Mouse (Mus musculus) gastrocnemius, postnatal 25 days (tissue): ENCODE measurements at regions not wholly inside any gene's neighbourhood (a gene's known extent, or its start where the extent isn't known, plus 50 kb on each side); places are given as distances from the start of the nearest gene placed in this dataset.

Experiments used
- DNase-seq: peaks from one replicate; pipeline ENCODE4 v3.0.0; 2022

GRCm38 (mm10) chr12:12882931-12883553 lies 58.7 kb downstream of the Mycn start:
- DNase-seq, result no peak

GRCm38 (mm10) chr12:12878031-12878430 lies 63.7 kb downstream of the Mycn start:
- DNase-seq, result no peak

GRCm38 (mm10) chr12:12877539-12877938 lies 64.2 kb downstream of the Mycn start:
- DNase-seq, result no peak

GRCm38 (mm10) chr12:12875976-12876745 lies 65.6 kb downstream of the Mycn start:
- no peak for DNase-seq

DNA sequence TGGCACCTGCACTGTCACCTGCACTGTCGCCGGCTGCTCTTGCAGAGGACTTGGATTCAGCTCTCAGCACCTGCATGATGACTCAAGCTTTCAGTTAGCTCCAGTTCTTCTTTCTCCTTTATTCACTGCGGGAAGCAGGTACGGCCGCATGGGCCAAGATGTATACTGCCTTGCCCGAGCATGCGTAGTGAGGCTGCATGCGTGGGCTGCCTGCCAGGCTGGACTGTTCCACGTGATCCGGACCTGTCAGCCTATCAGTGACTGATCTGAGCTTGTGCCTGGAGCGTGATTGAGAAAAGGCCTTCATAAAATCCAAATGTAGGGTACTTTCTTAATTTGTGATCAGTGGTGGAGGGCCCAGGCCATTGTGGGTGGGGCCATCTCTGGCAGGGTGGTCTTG lies 68.2 kb downstream of the Mycn start:
- DNase-seq, result no peak

DNA sequence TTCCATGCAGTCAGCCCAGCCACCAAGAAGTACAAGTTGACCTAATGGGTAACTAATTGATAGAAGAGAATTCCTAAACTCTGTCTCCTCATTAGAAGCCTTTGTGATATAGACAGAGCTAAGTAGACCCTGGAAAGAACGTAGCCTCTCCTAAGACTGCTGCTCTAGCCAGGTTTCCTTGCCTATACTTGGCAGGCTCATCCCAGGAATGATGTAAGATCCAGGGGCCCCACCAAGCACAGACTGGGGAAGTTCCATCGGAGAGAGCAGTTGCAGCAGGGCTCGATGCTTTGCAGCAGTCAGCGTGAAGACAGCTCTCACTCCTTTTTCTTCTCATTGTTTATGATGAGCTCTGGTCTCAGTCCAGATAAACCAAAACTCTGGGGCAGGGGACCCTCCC lies 68.7 kb downstream of the Mycn start:
- no peak for DNase-seq

- no peak for DNase-seq
Observed at GRCm38 (mm10) chr12:12871272-12871671, 70.4 kb downstream of the Mycn start.

- DNase-seq, result no peak
Observed at GRCm38 (mm10) chr12:12866590-12866989, 75.1 kb downstream of the Mycn start.

- DNase-seq, result no peak
Observed at GRCm38 (mm10) chr12:12850681-12851080, 91.0 kb downstream of the Mycn start.

GRCm38 (mm10) chr12:12846716-12847115 lies 95.0 kb downstream of the Mycn start:
- DNase-seq, result no peak

DNA sequence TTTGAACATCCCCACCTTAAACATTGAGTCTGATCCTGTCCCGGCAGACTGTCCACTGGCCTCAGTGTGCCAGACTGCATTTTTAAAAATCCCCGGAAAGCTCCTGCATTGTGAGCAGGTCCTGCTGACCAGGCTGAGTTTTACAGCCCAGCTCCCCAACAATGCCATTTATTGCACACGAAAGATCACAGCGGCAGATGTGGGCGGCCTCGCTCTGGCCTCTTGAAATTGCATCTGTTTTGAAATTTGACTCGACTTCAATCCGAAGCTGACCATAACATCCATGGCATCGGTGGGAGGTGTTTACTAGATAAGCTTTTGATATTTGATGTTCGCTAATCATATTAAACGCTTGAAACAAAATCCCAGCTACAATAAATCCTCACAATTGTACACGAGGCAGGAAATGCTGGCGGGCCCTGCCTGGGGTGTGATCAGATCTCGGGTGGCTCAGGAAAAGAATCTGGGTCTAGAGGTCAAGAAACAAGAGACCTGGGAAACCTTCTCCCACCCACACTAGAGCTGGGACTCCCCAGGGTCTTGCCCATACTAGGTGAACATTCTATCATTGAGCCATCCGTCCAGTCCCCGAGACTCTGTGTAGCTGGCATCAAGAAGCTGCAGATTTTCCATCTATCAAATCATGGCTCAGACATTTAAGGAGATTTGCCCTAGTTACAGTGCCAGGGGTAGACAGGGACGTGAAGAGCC lies 99.3 kb downstream of the Mycn start:
- no peak for DNase-seq

- no peak for DNase-seq
Observed at GRCm38 (mm10) chr12:12841385-12842238, 100.1 kb downstream of the Mycn start.

- DNase-seq, result no peak
Observed at GRCm38 (mm10) chr12:12840661-12841384, 100.9 kb downstream of the Mycn start.

DNA sequence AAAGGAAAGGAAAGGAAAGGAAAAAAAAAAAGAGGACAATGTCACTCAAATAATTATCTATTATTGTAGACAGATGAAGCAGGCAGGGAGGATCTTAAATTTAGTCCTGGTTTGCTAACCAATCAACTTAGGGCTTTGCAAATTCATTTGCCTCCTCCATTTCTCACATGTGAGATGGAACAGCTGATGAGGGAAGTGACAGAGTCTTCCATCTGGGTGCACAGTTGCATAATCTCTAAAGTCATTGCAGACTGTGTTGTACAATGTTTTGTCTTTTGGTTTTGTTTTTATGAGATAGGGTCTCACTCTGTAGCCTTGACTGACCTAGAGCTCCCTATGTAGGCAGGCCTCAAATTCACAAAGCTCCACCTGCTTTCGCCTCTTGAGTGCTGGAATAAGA lies 103.9 kb downstream of the Mycn start:
- no peak for DNase-seq

DNA sequence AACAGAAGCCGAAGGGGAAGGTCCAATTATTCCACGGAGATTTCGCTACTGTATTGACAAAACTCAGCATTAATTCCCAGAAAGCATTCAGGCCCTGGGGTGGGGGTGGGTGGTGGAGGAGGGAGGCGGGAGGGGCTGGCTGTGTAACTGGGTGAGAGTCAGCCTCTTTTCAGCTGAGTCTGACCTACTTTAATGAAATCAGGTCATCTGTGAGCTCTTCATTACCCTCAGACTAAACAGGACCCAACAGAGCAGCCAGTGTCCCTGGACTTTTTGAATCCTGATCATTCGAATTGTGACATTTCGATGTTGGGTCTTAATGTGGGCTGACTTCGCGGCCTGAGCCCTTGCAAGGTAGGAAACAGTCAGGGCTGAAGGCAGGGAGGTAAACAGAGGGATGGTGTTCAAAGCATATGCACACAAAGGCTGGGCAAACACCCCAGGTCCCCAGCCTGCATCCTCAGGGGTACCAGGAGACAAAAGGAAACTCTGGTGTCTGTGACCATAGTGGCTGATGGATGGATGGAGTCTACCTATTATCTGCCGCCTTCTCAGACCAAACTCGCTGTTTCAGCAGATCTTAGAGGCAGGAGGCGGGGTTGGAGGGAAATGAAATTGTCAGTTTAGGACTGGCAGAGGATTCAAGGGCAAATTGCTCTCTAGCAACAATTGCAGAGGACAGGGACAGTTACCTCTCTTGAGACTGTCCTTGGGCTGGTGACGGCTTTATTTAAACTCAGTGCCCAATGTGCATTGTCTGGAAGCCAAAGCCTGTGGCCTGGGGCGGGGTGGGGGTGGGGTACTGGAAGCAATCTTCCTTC lies 113.7 kb downstream of the Mycn start:
- DNase-seq, result no peak

- no peak for DNase-seq
Observed at GRCm38 (mm10) chr12:12827379-12827778, 114.3 kb downstream of the Mycn start.

DNA sequence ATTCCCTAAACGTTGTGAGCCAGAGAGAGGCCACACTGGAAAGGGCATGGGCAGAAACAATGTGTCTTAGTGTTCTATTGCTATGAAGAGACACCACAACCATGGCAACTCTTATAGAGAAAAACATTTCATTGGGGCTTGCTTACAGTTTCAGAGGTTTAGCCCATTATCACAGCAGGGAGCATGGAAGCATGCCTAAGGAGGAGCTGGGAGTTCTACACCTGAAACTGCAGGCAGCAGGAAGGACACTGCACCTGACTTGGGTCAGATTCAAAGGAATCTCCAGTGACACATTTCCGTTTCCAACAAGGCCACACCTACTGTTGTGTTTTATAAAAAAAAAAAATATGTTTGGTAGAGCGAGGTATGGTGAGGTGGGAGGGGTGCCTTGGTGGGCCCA lies 115.3 kb downstream of the Mycn start:
- no peak for DNase-seq

DNA sequence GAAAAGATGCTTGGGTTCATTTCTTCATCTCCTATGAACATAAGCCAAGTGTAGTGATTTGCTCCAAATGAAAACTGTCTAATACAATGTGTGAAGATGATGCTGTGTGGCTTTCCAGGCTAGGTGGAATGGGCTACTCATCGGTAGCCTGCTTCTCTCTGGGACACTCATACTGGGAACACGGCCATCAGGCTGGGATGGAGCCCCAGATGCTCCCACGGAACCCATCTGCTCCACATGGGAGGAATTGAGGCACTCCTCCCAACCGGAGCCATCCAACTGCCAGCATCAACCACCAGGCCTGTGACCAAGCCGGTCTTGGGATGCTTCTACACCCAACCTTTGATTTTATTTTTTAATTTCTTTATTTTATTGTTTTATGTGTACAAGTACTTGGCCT lies 115.9 kb downstream of the Mycn start:
- no peak for DNase-seq

DNA sequence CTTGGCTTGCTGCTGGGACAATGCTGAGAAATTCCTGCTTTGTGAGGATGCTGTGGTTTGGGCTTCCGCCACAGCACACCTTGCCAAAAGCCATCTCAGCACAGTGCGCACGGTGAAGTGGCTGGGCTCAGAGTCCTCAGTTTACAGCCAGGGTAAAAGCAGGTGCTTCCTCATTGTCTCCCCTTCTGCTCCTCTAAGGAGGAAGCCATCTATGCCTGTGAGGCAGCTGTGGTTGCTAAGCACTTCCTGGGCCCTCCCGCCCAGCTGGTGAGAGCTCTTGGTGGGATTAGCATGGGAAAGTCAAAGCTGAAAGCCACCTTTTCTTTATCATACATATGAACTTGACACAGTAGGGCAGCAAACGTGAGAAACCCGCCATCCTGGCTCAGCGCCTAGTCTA lies 120.2 kb downstream of the Mycn start:
- no peak for DNase-seq

DNA sequence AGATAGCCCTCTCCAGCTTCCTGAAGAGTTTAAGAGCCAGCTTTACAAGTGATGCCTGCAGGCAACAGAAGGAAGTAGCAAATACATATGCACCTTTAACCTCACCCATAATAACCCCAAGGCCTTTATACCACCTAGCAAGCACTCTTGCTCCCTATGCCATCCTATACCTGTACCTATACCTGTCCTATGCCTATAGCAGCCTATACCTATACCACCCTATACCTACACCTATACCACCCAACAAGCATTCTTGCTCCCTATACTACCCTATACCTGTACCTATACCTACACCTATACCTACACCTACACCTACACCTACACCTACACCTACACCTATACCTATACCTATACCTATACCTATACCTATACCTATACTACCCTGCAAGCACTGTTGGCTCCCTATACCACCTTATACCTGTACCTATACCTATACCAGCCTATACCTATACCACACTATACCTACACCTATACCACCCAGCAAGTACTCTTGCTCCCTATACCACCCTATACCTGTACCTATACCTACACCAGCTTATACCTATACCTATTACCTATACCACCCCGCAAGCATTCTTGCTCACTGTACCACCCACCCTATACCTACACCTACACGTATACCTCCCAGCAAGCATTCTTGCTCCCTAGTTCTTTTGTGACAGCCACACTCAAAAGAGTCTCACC lies 120.9 kb downstream of the Mycn start:
- no peak for DNase-seq
